Mouse (Mus musculus): ENCODE measurements around the gene Opa3.

Gene Opa3

DNA sequence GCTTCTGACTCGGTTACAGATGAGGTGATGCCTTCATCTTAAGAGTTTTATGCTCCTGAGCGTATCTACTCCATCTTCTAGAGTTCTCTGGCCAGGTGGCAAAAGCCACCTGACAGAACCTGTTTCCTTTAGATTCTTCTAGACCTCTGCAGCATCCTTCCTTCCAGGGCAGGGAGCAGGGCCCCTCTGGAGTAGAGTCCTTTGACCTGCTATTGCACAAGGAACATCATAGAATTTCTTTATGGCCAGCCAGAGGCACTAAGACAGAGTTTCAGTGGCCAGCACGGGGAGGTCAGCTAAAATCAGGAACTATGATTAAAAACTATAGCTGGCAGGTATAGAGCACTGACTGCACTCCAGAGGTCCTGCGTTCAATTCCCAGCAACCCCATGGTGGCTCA lies 23.9 kb downstream of the Opa3 start:
- no peak for DNase-seq

GRCm38 (mm10) chr7:19253437-19253836 lies 25.3 kb downstream of the Opa3 start:
- no peak for DNase-seq

GRCm38 (mm10) chr7:19255395-19255794 lies 27.3 kb downstream of the Opa3 start:
- DNase-seq: no peak

DNA sequence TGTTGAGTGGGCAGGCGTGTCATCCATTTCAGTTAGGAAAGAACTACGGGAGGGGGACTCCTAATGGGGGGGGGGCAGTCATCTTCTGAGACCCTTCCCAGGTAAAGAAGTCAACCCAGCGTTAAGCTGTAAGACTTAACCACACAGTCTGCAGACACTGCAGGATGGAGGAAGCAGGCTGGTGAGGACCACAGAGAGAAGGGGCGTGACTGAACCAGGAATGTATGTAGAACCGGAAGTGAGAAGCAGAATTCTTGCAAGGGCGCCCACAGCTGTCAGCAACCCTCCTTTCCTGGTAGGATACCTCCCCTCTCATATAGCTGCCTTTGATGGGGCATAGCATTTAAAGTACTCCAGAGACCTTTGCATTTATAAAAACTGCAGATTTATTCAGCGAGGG lies 28.4 kb downstream of the Opa3 start:
- DNase-seq: peak; percentile 48

GRCm38 (mm10) chr7:19257390-19258022 lies 29.4 kb downstream of the Opa3 start:
- DNase-seq: no peak

DNA sequence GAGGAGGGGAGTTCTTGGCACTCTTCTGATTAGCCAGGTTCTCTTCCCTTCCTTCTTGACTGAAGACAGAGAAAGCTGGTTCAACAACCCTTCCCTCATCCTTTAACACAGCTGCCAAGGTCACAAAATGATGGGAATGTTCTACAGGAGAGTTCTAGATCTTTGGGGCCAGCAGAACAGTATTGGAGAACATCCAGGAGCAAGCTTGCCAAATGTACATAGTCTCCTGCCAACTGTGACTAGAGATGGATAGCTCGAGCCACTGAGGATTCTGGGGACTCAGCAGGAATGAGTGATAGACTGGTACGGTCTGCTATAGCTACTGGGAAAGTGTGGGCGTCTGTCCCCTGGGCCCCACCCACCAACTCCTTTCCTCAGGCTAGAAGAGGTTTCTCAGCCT lies 30.2 kb downstream of the Opa3 start:
- no peak for DNase-seq

DNA sequence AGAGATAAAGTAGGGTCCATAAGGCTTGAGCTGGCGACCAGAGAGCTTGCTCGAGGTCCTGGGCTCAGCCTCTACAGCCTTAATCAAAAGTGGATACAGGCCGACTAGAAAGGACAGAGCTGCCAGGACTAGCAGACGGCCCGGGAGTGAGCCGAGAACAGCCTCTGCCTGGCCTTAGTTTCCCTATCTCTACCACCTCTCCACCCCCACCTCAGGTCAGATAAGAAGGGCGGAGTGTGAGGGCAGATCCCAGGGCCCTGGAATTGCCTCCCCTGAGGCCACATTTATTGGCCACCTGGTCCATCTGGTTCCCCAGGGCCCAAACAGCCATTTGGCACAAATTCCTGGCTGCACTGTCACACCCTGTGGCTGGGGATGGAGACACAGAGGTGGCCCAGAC lies 37.0 kb downstream of the Opa3 start:
- no peak for DNase-seq

DNA sequence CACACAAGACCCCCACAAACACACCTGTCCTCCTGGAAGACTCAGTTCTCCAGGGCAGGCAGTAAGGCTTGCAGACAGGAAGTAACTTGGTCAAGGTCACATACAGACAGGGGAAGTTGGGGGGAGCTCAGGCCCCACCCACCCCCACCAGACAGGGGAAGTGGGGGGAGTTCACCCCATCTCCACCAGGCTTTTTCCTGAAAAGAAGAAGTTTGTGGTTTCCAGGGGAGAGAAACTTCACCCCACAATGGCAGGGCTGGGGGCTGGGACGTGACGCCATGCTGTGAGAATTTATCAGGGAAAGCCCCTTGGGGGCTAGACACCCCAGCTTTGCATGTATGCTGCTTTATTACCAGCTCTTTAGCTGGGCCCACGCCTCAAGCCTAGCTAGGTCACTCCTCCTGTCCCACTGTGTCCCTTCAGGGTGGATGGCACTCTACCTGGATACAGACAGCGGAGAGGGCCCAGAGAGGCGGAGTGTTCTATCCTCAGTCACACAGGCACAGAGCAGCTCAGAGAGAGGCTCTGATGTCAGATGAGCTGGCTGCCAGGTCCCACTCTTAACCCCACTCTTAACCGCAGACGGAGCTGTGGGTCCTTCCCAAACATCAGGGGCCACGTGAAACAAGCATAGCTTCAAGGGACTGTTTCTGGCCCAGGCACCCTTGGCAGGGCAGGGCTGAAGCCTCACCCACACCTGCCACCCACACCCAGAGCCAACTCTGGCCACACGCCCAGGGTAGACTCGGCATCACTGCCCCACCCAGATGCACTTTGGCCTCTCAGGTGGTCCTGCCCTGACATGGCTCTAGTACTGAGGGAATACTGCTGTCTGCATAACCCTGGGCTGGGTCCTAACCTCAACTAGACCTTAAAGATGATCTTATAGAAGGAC lies 38.0 kb downstream of the Opa3 start:
- peak; percentile 60 for DNase-seq

- no peak for DNase-seq
Observed at GRCm38 (mm10) chr7:19267051-19267450, 38.9 kb downstream of the Opa3 start.

DNA sequence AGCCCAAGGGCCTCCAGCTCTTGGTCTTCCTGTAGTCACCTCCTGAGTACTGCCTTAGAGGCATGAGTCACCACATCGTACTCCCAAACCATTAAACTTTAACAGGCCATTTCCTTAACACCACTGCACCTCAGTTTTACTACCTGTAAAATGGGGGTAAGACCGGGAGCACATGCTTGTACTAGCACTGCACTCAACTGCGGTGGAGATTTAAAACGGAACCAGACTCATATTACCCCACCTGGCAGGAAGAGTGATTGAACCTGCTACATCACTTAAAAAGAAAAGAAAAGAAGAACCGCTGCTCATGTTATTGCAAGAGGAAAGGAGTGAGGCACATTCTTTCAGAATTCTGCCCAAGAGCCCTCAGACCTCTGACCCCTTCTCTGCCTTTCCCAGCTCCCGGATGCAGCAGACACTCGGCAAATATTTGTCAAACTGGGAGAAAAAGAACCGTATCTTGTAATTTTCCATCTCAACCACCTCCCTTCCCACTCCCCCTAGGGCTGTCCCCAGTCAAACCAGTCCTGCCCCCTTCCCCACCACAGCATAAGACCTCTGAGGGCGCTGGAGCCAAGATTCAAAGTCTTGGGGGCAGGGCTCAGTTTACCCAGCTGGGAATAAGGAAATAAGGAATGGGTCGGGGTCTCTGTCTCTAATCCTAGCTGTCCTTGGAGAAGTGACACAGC lies 41.0 kb downstream of the Opa3 start:
- no peak for DNase-seq

- DNase-seq: peak; percentile 40
Observed at GRCm38 (mm10) chr7:19269721-19270441, 41.7 kb downstream of the Opa3 start.

DNA sequence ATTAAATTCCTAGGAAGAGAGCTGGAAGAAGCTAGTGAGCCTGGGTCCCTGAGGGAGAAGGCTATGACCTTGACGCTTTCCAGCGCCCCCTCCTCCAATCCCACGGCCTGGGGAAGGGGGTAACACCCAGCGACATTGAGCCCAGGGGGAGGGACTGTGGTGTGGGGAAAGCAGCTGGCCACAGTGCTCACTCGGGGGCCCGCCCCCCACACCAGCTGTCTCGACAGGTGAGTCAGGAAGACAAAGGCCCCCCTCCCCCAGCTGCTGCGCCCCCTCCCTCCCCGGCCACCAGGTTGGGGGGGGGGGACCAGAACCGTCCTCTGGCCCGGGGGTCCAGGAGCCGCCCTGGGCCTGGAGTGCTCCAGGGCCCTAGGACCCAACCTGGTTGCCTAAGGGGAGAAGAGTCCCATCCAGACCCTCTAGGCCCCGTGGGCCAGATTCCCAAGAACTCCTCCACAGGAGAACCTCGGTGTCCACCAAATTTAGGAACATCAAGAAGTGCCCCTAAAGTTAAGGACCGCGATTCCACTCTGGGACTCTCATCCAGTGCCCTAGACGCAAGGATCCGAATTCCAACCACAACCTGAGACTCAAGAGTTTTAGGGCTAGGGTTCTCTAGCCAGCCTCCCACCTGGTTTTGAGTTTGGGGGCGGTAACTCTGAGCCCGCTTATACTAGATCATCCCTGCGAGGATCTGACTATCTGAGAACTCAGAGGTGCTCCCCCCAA lies 42.5 kb downstream of the Opa3 start:
- peak; percentile 62 for DNase-seq

- DNase-seq: peak; percentile 87
Observed at GRCm38 (mm10) chr7:19271238-19272172, 43.4 kb downstream of the Opa3 start, which contains the start of gene Vasp. Vasp (minus strand) TSS chr7:19271817.

DNA sequence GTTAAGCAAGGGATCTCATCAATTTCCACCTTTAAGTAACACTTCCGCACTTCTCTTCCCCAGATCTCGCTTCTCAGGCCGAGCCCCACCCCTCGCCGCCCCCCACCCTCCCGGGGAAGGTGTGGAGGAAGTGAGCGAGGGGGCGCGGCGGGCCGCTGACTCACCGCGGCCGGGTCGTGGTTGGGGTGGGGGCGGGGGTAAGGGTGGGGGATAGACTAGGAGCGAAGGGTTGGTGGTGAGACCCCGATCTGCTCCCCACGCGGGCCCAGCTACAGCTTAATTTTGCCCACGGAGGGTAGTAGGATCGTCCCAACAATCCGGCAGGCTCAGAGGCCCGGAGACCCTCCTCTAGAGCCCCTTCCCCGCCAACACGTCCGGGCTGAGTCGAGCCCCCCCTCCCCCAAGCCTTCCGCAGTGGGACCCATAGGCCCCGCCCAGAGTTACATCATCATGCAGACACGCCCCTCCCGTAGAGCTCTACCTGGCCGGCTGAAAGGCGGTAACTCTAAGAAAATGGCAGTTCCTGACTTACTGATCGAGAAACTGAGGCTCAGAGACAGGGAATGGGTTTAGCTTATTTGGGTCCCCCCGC lies 44.1 kb downstream of the Opa3 start:
- DNase-seq: peak; percentile 94

- DNase-seq: no peak
Observed at GRCm38 (mm10) chr7:19276253-19276652, 48.1 kb downstream of the Opa3 start.

DNA sequence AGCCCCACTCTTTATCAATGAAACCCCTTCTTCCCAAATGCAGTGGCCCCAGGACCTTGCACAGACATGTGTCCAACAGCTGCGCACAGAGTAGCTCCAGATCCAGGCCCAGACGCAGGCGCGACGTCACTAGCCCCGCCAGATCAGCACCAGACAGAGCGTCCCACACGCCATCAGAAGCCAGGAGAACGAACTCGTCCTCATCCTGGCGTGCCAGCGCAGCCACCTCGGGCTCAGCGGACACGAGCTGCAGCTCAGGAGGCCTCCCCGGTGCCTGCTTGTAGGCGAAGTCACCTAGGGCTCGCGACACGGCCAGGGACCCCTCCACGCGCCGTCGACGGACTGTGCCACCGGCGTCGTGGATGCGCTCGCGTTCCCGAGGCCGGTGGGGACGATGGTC lies 50.9 kb downstream of the Opa3 start:
- DNase-seq: no peak

DNA sequence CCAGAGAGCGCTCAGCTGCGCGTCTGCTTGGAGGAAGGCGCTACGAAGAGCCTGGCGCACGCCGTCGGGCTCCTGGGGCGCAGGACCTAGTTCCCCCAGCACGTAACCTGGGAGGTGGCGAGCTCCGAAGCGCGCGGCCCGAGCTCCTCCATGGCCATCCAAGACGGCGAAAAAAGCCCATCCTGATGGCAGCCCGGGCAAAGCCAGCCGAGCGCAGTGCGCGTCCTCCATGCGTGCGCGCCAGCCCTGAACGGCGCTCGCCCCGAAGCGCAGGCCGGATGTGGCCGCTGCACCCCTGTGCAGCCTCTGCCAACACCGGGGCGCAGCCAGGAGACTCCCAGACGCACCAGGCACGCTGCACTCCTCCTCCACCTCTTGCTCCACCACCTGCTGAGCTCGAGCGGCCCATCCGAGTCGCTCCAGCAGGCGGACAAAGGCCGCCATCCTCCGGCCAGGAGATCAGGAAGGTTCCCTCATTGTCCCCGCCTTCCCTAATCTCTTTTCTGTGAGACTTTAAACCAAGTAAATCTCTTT lies 51.5 kb downstream of the Opa3 start, which contains the start of gene Ppm1n:
Gene Ppm1n, minus strand, starts transcription at position 484 of the 534 bp plus-strand sequence.
- peak; percentile 50 for DNase-seq

GRCm38 (mm10) chr7:19281680-19282304 lies 53.7 kb downstream of the Opa3 start:
- peak; percentile 49 for DNase-seq

GRCm38 (mm10) chr7:19282385-19282784 lies 54.3 kb downstream of the Opa3 start, which contains the start of gene Rtn2:
Rtn2 (plus strand) TSS chr7:19282624.
- peak; percentile 74 for DNase-seq
